Mouse (Mus musculus) ES-E14 (cell line): Measurements from ENCODE around the gene Hfe2.

Source experiments
- MAFK ChIP-seq: IDR thresholded peaks from 2 replicates; pipeline ENCODE4 v1.6.1; 2014; ENCODE audit warnings: mild to moderate bottlenecking, low read depth, low read length, inconsistent platforms; ENCODE audit not compliant: insufficient read depth
- ZC3H11A ChIP-seq: IDR thresholded peaks from 2 replicates; pipeline ENCODE4 v1.6.1; 2012; ENCODE audit warnings: low read depth, mild to moderate bottlenecking, inconsistent platforms, low read length, borderline replicate concordance
- ZNF384 ChIP-seq: IDR thresholded peaks from 2 replicates; pipeline ENCODE4 v1.6.1; 2012; ENCODE audit warnings: low read depth, low read length, inconsistent platforms

- TF ChIP-seq MAFK (no peak), ZNF384 (no peak), ZC3H11A (no peak)
Observed at GRCm38 (mm10) chr3:96576690-96577541, 51.9 kb downstream of the Hfe2 start, which contains the start of gene Gm16253.
